Mouse (Mus musculus) heart, adult 2 months (tissue): ENCODE measurements around the gene 6430628N08Rik. TPM values are rescaled to one million over a fixed set of nuclear protein-coding genes. Genes with fewer than 3 reads are reported as not detected.
A peak's percentile ranks its signal among the peaks of the same experiment; 100 is the strongest.

Experiments used
- DNase-seq, 2 experiments: peaks; one replicate each; pipeline ENCODE4 v3.0.0; 2021
- H3K27ac ChIP-seq: fragments of 200-600 bp; 2 replicates; pipeline ENCODE4 v1.8.1; 2022
- H3K27me3 ChIP-seq: fragments of 200-500 bp; 2 replicates; pipeline ENCODE4 v1.6.1; 2012; ENCODE audit warnings: mild to moderate bottlenecking, low read length, inconsistent platforms, mixed read lengths; ENCODE audit not compliant: control insufficient read depth, insufficient read depth
- H3K36me3 ChIP-seq: fragments of 200-500 bp; 2 replicates; pipeline ENCODE4 v1.6.1; 2012; ENCODE audit warnings: low read length, inconsistent platforms; ENCODE audit not compliant: control insufficient read depth, insufficient read depth
- H3K4me1 ChIP-seq: fragments of 200-500 bp; 2 replicates; pipeline ENCODE4 v1.6.1; 2011; ENCODE audit warnings: low read length; ENCODE audit not compliant: control insufficient read depth, insufficient read depth
- H3K4me3 ChIP-seq: fragments of 200-600 bp; 2 replicates; pipeline ENCODE4 v1.8.1; 2022
- H3K79me2 ChIP-seq: fragments of 200-500 bp; replicated peaks from 2 replicates; pipeline ENCODE4 v1.6.1; 2012; ENCODE audit warnings: mild to moderate bottlenecking, inconsistent platforms, low read length, moderate library complexity, mixed read lengths; ENCODE audit not compliant: control insufficient read depth, insufficient read depth
- H3K9ac ChIP-seq: fragments of 200-500 bp; 2 replicates; pipeline ENCODE4 v1.6.1; 2012; ENCODE audit warnings: low read depth, mild to moderate bottlenecking, control low read depth, inconsistent platforms, low read length, mixed read lengths
- CTCF ChIP-seq: fragments of 200-600 bp; IDR thresholded peaks from 2 replicates; pipeline ENCODE4 v1.8.1; 2022; ENCODE audit warnings: antibody characterized with exemption, mild to moderate bottlenecking, moderate library complexity
- EP300 ChIP-seq: fragments of 200-500 bp; IDR thresholded peaks from 2 replicates; pipeline ENCODE4 v1.6.1; 2011; ENCODE audit warnings: low read depth, low read length, control low read depth; ENCODE audit not compliant: insufficient read depth
- POLR2A ChIP-seq: fragments of 200-500 bp; IDR thresholded peaks from 2 replicates; pipeline ENCODE4 v1.6.1; 2011; ENCODE audit warnings: mild to moderate bottlenecking, low read depth, low read length, control low read depth; ENCODE audit not compliant: insufficient read depth
- WGBS: fragments of 180-500 bp; shearing (Covaris S2); methylation state at CpG from one replicate; pipeline ENCODE4 v1.1.7; 2018; 5-methylcytosine and 5-hydroxymethylcytosine counted together
- intact Hi-C: fragments of 180-260 bp; cut with DNase I; formaldehyde crosslinking; loops from one replicate; pipeline ENCODE4 v1.15.1; 2025
- polyA plus RNA-seq: library from polyadenylated mRNA; depleted of rRNA; stranded (reverse); fragments of >200 nt; gene quantifications from 2 replicates; pipeline ENCODE4 v1.2.3, GENCODE M21; 2012
- total RNA-seq, 2 experiments: library from RNA; stranded (reverse); gene quantifications; 2 replicates each; pipeline ENCODE4 v1.2.3; 2021

6430628N08Rik gene
- total and polyA plus RNA-seq, 3 experiments: not detected

- intact Hi-C loops: no loop called here
- H3K27ac ChIP-seq: no peak overlapping the region
- H3K36me3 ChIP-seq: no peaks in the 10 kb centered on the region
- WGBS: 66% methylated on average over 3 of the region's 3 CpGs
- H3K4me1 ChIP-seq: peaks cover 3% of the 10 kb centered on the region; the same call in 1 of the 2 replicates
- H3K79me2 ChIP-seq: no peaks in the 10 kb centered on the region
- no peak overlapping the region for H3K9ac ChIP-seq
- no peak for TF ChIP-seq CTCF
- no peak for TF ChIP-seq POLR2A
- no peak for TF ChIP-seq EP300
- H3K27me3 ChIP-seq: no peaks in the 10 kb centered on the region
- no peak for DNase-seq
- no peak overlapping the region for H3K4me3 ChIP-seq
These were observed 16.3 kb downstream of the 6430628N08Rik start for GRCm38 (mm10) chr4:115906791-115907190.

GRCm38 (mm10) chr4:115907994-115908393 is 17.5 kb downstream of the 6430628N08Rik start:
- no peak overlapping the region for H3K4me3 ChIP-seq
- H3K9ac ChIP-seq: no peak overlapping the region
- 29% methylated on average over 1 of the region's 1 CpGs for WGBS
- no peak overlapping the region for H3K27ac ChIP-seq
- peak in 1 of 2 experiments; percentile 8 for DNase-seq
- no peaks in the 10 kb centered on the region for H3K36me3 ChIP-seq
- intact Hi-C loops: no loop called here
- peaks cover 3% of the 10 kb centered on the region; the same call in 1 of the 2 replicates for H3K4me1 ChIP-seq
- no peak for TF ChIP-seq POLR2A
- no peak for TF ChIP-seq CTCF
- TF ChIP-seq EP300: no peak
- H3K79me2 ChIP-seq: no peaks in the 10 kb centered on the region
- H3K27me3 ChIP-seq: no peaks in the 10 kb centered on the region

GRCm38 (mm10) chr4:115908641-115909040 is 18.2 kb downstream of the 6430628N08Rik start:
- Histone ChIP-seq H3K4me1 (peaks cover 3% of the 10 kb centered on the region; the same call in 1 of the 2 replicates), H3K27ac (no peak overlapping the region), H3K9ac (no peak overlapping the region), H3K4me3 (no peak overlapping the region), H3K36me3 (no peaks in the 10 kb centered on the region), H3K27me3 (no peaks in the 10 kb centered on the region), H3K79me2 (no peaks in the 10 kb centered on the region)
- DNase-seq: peak; percentile 29 to 61
- WGBS: 8% methylated on average over 7 of the region's 7 CpGs
- TF ChIP-seq POLR2A (no peak), CTCF (no peak), EP300 (no peak)
- intact Hi-C loops: no loop called here

GRCm38 (mm10) chr4:115911586-115911985 is 21.1 kb downstream of the 6430628N08Rik start:
- H3K4me1 ChIP-seq: peaks cover 3% of the 10 kb centered on the region; the same call in 1 of the 2 replicates
- no peaks in the 10 kb centered on the region for H3K36me3 ChIP-seq
- no peak overlapping the region for H3K27ac ChIP-seq
- H3K9ac ChIP-seq: no peak overlapping the region
- H3K4me3 ChIP-seq: no peak overlapping the region
- TF ChIP-seq EP300: no peak
- no peak for TF ChIP-seq POLR2A
- TF ChIP-seq CTCF: no peak
- H3K79me2 ChIP-seq: no peaks in the 10 kb centered on the region
- DNase-seq: no peak
- intact Hi-C loops: no loop called here
- H3K27me3 ChIP-seq: no peaks in the 10 kb centered on the region
- WGBS: 37% methylated on average over 4 of the region's 4 CpGs

GRCm38 (mm10) chr4:115919911-115920310 is 29.4 kb downstream of the 6430628N08Rik start:
- no peaks in the 10 kb centered on the region for H3K4me1 ChIP-seq
- peaks cover 5% of the 10 kb centered on the region for H3K27me3 ChIP-seq
- H3K27ac ChIP-seq: no peak overlapping the region
- H3K79me2 ChIP-seq: no peaks in the 10 kb centered on the region
- no peak for TF ChIP-seq EP300
- no peak for TF ChIP-seq POLR2A
- no peak for TF ChIP-seq CTCF
- DNase-seq: no peak
- intact Hi-C loops: no loop called here
- H3K36me3 ChIP-seq: no peaks in the 10 kb centered on the region
- no peak overlapping the region for H3K4me3 ChIP-seq
- 76% methylated on average over 16 of the region's 16 CpGs for WGBS
- H3K9ac ChIP-seq: no peak overlapping the region

GRCm38 (mm10) chr4:115922688-115923087 is 32.2 kb downstream of the 6430628N08Rik start:
- Histone ChIP-seq H3K4me1 (no peaks in the 10 kb centered on the region), H3K79me2 (no peaks in the 10 kb centered on the region), H3K27me3 (peaks cover 5% of the 10 kb centered on the region), H3K9ac (no peak overlapping the region), H3K4me3 (no peak overlapping the region), H3K27ac (no peak overlapping the region), H3K36me3 (no peaks in the 10 kb centered on the region)
- no peak for DNase-seq
- intact Hi-C loops: no loop called here
- TF ChIP-seq EP300 (no peak), POLR2A (no peak), CTCF (no peak)
- 68% methylated on average over 5 of the region's 5 CpGs for WGBS
